8 mouse cellular contexts compared by ENCODE assay signal in the genomic region with DNA sequence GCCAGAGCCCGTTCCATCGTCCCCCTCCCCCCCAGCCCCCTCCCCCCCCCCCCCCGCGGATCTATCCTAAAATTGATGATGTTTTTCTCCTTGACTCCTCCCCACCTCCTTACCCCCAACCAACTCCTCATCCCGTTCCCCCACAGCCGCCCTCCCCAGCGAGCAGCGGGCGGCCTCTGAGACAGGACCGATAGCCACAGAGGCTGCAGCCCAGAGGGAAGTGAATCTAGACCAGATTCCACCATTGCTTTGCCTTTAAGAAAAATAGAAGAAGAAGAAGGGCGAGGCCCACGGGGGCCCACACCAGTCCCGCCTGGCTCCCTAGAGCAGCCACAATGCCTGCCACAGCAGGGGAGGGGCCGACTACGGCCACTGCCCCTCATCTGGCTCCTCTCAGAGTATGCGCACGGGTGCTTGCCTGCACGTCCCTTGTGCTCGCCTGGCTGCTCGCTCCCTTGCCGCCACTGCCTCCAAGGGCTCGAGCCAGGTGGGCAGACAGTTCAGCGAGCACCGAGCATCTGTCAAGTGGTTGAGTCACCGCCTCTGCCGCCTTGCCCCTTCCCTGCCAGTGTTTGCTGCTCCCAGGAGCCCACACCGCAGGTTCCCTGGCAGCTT.
DNase-seq lines count a peak whose midpoint lies in the region; ATAC-seq and TF ChIP-seq lines count a peak whose summit lies in the region.
"Had no signal": no experiment of that assay in that cellular context is flagged by ENCODE, and none has a peak within 500 bp of the region (broad histone marks: within the 10 kb centered on the region; RNA-seq: fewer than 3 reads in every experiment).

No protein-coding gene starts in this region.

- DNase-seq in right cerebral cortex, adult 18-20 months = peak; percentile 5
- no peak for DNase-seq in right cerebral cortex, postnatal 10 days (ENCODE audit: low spot score in 2 of 2)
- DNase-seq in kidney, postnatal 25 days = peak; percentile 4 to 37
- no peak for DNase-seq in spleen, postnatal 4 days (ENCODE audit: low spot score in 2 of 2)
- DNase-seq in thymus, adult 2 months = no peak

- no peaks in the 10 kb centered on the region for H3K36me3 ChIP-seq in forebrain, embryonic 13.5 days (ENCODE audit: poor library complexity, severe bottlenecking)
- no peaks in the 10 kb centered on the region for H3K36me3 ChIP-seq in thymus, adult 2 months (ENCODE audit: control insufficient read depth, insufficient read depth, low read length)
- H3K36me3 ChIP-seq: liver, embryonic 15.5 days had no signal

- no peak overlapping the region for H3K27ac ChIP-seq in forebrain, embryonic 13.5 days
- no peak overlapping the region for H3K27ac ChIP-seq in thymus, adult 2 months (ENCODE audit: control insufficient read depth, insufficient read depth, low read length)
- H3K27ac ChIP-seq: liver, embryonic 15.5 days had no signal

- no peaks in the 10 kb centered on the region for H3K27me3 ChIP-seq in forebrain, embryonic 13.5 days
- no peaks in the 10 kb centered on the region for H3K27me3 ChIP-seq in thymus, adult 2 months (ENCODE audit: control insufficient read depth, insufficient read depth, low read length)
- H3K27me3 ChIP-seq: liver, embryonic 15.5 days had no signal

- H3K4me3 ChIP-seq in forebrain, embryonic 13.5 days = peak overlapping the region; percentile 25
- no peak overlapping the region for H3K4me3 ChIP-seq in thymus, adult 2 months (ENCODE audit: control insufficient read depth, insufficient read depth, low read length)
- H3K4me3 ChIP-seq: liver, embryonic 15.5 days had no signal

- TF ChIP-seq POLR2A in thymus, adult 2 months (IDR thresholded peaks at IDR 0.05; ENCODE audit: control insufficient read depth, extremely low read depth, insufficient read depth, low read length, poor library complexity) = no peak

- H3K4me1 ChIP-seq in forebrain, embryonic 13.5 days = no peaks in the 10 kb centered on the region
- no peaks in the 10 kb centered on the region for H3K4me1 ChIP-seq in thymus, adult 2 months (replicated peaks; ENCODE audit: control insufficient read depth, insufficient read depth, low read length)
- H3K4me1 ChIP-seq: liver, embryonic 15.5 days had no signal

- 44% methylated on average over 24 of the region's 27 CpGs for WGBS in forebrain, embryonic 13.5 days
- 48% methylated on average over 22 of the region's 27 CpGs for WGBS in thymus, adult 2 months

- TF ChIP-seq CTCF in thymus, adult 2 months (IDR thresholded peaks at IDR 0.05; ENCODE audit: borderline replicate concordance, control insufficient read depth, extremely low read depth, insufficient read depth, low read length, poor library complexity) = no peak

- ATAC-seq in forebrain, embryonic 13.5 days = no peak
- ATAC-seq in erythroid progenitor cell, adult 5-6 weeks (replicated peaks; ENCODE audit: low FRiP score, poor library complexity, severe bottlenecking) = no peak

- peak overlapping the region; percentile 47 for H3K4me2 ChIP-seq in forebrain, embryonic 13.5 days
- H3K4me2 ChIP-seq: liver, embryonic 15.5 days had no signal

- H3K9me3 ChIP-seq in forebrain, embryonic 13.5 days (replicated peaks) = no peaks in the 10 kb centered on the region
- H3K9me3 ChIP-seq: liver, embryonic 15.5 days had no signal

- H3K9ac ChIP-seq in forebrain, embryonic 13.5 days = no peak overlapping the region; the same call in 1 of the 2 replicates
- H3K9ac ChIP-seq: liver, embryonic 15.5 days had no signal

Comparison
In these comparisons a context has a peak if more than half of its experiments do, and no peak if none do; other contexts are left out.
1. DNase-seq: peak in right cerebral cortex, adult 18-20 months (single experiment) and kidney, postnatal 25 days (2 of 2); none in right cerebral cortex, postnatal 10 days (0 of 2), spleen, postnatal 4 days (0 of 2) and thymus, adult 2 months (single experiment).